Mouse (Mus musculus) stomach, postnatal 0 days (tissue): Measurements from ENCODE around the gene Ergic1. TPM values are rescaled to one million over a fixed set of nuclear protein-coding genes. Genes with fewer than 3 reads are reported as not detected.

ENCODE experiments used
- ATAC-seq: fragments of 200-750 bp; cut with Nextera tagmentation; 2 replicates; pipeline ENCODE4 v1.8.0; 2017; ENCODE audit not compliant: low FRiP score, low TSS enrichment
- DNase-seq: peaks from one replicate; pipeline ENCODE4 v3.0.0-alpha.2; 2016; ENCODE audit warnings: low spot score
- H3K27ac ChIP-seq: fragments of 300-500 bp; sonication (generic); replicated peaks from 2 replicates; pipeline ENCODE4 v1.5.1; 2014; ENCODE audit warnings: mild to moderate bottlenecking, control low read depth
- H3K27me3 ChIP-seq: fragments of 300-500 bp; sonication (generic); 2 replicates; pipeline ENCODE4 v1.6.1; 2014; ENCODE audit warnings: low read length; ENCODE audit not compliant: control insufficient read depth, insufficient read depth
- H3K36me3 ChIP-seq: fragments of 300-500 bp; sonication (generic); 2 replicates; pipeline ENCODE4 v1.6.1; 2014; ENCODE audit warnings: low read length, mixed read lengths; ENCODE audit not compliant: control insufficient read depth, insufficient read depth
- H3K4me1 ChIP-seq: fragments of 300-500 bp; sonication (generic); replicated peaks from 2 replicates; pipeline ENCODE4 v1.6.1; 2014; ENCODE audit warnings: antibody characterized with exemption; ENCODE audit not compliant: control insufficient read depth, insufficient read depth
- H3K4me2 ChIP-seq: fragments of 300-500 bp; sonication (generic); replicated peaks from 2 replicates; pipeline ENCODE4 v1.6.1; 2014; ENCODE audit warnings: low read depth, mild to moderate bottlenecking, control low read depth, moderate library complexity
- H3K4me3 ChIP-seq: fragments of 300-500 bp; sonication (generic); 2 replicates; pipeline ENCODE4 v1.5.1; 2014; ENCODE audit warnings: low read depth, low read length, control low read depth
- H3K9ac ChIP-seq: fragments of 300-500 bp; sonication (generic); 2 replicates; pipeline ENCODE4 v1.6.1; 2014; ENCODE audit warnings: mild to moderate bottlenecking, low read length, control low read depth, mixed read lengths
- H3K9me3 ChIP-seq: fragments of 300-500 bp; sonication (generic); 2 replicates; pipeline ENCODE4 v1.6.1; 2016; ENCODE audit warnings: low read length; ENCODE audit not compliant: control insufficient read depth
- CTCF ChIP-seq: IDR thresholded peaks from 2 replicates; pipeline ENCODE4 v1.5.1; 2016; ENCODE audit warnings: antibody characterized with exemption, low read depth, mild to moderate bottlenecking, moderate library complexity
- EP300 ChIP-seq: optimal IDR thresholded peaks from 2 replicates; pipeline ENCODE3; 2016; ENCODE audit warnings: antibody characterized with exemption
- WGBS: fragments of 180-500 bp; shearing (Covaris S2); extraction: QIAGEN DNeasy Blood & Tissue Kit; methylation state at CpG from one replicate; pipeline ENCODE4 v1.1.7; 2014; 5-methylcytosine and 5-hydroxymethylcytosine counted together
- polyA plus RNA-seq: library from polyadenylated mRNA; unstranded; fragments of >200 nt; fragmentation: Nextera tagmentation; extraction: Ambion mirVana; gene quantifications from 2 replicates; pipeline ENCODE4 v1.2.1, GENCODE M21; 2015

Ergic1 gene
- polyA plus RNA-seq, 1 experiment from 2014 or later: 64.2 TPM

DNA sequence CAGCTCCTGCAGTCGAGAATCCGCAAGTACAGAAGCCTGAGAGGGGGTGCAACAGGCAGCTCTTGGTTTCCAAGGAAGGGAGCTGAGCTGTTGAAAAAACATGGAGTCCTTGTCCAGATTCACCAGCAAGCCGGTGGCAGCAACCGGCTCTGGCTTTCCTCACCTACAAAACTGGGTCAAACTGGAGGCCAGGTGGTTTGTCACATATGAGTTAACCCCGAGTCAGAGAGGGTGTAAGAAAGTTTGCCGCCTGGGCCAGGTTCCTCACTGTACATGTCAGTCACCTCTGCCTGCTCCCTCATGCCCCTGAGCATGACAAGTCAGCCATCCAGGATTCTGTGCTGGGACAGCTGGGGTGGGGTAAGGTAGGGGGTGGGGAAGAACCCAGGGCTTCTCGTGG, 16.9 kb downstream of the Ergic1 start:
- H3K27me3 ChIP-seq: no peaks in the 10 kb centered on the region
- 67% methylated on average over 7 of the region's 7 CpGs for WGBS
- H3K4me3 ChIP-seq: no peak overlapping the region
- H3K27ac ChIP-seq: no peak overlapping the region; the same call in 1 of the 2 replicates
- DNase-seq (no peak), ATAC-seq (no peak)
- no peaks in the 10 kb centered on the region; the same call in 1 of the 2 replicates for H3K36me3 ChIP-seq
- TF ChIP-seq CTCF (no peak), EP300 (no peak)
- H3K9ac ChIP-seq: no peak overlapping the region
- H3K4me2 ChIP-seq: no peak overlapping the region
- 0 out of 2 replicates have a peak, but pooled peaks cover 4% of the 10 kb centered on the region for H3K4me1 ChIP-seq
- H3K9me3 ChIP-seq: no peaks in the 10 kb centered on the region

- Histone ChIP-seq H3K27ac (no peak overlapping the region; the same call in 1 of the 2 replicates), H3K9me3 (no peaks in the 10 kb centered on the region), H3K4me3 (no peak overlapping the region), H3K27me3 (no peaks in the 10 kb centered on the region), H3K4me1 (0 out of 2 replicates have a peak, but pooled peaks cover 4% of the 10 kb centered on the region), H3K36me3 (no peaks in the 10 kb centered on the region; the same call in 1 of the 2 replicates), H3K4me2 (no peak overlapping the region), H3K9ac (no peak overlapping the region)
- ATAC-seq (no peak), DNase-seq (no peak)
- WGBS: 94% methylated on average over 11 of the region's 11 CpGs
- TF ChIP-seq EP300 (no peak), CTCF (no peak)
Measured at GRCm38 (mm10) chr17:26578771-26579170, 17.5 kb downstream of the Ergic1 start.

GRCm38 (mm10) chr17:26579396-26579795, 18.1 kb downstream of the Ergic1 start:
- Histone ChIP-seq H3K27ac (no peak overlapping the region), H3K4me2 (no peak overlapping the region), H3K4me3 (no peak overlapping the region), H3K9me3 (no peaks in the 10 kb centered on the region), H3K27me3 (no peaks in the 10 kb centered on the region), H3K9ac (no peak overlapping the region), H3K36me3 (no peaks in the 10 kb centered on the region; the same call in 1 of the 2 replicates), H3K4me1 (0 out of 2 replicates have a peak, but pooled peaks cover 7% of the 10 kb centered on the region)
- TF ChIP-seq CTCF (no peak), EP300 (no peak)
- WGBS: 80% methylated on average over 6 of the region's 6 CpGs
- DNase-seq (no peak), ATAC-seq (no peak)

DNA sequence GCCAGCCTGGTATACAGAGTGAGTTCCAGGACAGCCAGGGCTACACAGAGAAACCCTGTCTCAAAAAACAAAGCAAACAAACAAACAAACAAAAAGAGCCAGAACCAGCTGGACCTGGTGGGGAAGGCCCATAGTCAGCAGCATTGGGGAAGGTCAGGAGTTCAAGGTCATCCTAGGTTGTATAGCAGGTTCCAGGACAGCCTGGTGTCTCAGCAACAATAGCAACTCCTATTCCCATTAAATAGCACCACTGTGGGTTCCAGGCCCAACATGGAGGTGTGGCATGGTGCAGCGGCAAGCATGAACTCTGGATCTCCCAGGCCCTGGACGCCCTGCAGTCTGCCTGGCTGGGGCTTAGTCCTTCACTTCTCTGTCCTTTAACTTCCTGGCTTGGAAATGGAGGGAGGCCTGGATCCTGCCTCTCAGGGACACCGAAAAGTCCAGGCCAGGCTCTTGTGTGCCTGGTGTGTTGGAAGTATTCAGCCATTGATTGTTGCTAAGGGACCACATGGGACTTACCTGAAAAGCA, 19.6 kb downstream of the Ergic1 start:
- no peak overlapping the region for H3K27ac ChIP-seq
- H3K27me3 ChIP-seq: no peaks in the 10 kb centered on the region
- no peak for ATAC-seq
- no peak overlapping the region for H3K4me3 ChIP-seq
- no peak for DNase-seq
- no peaks in the 10 kb centered on the region for H3K9me3 ChIP-seq
- no peak for TF ChIP-seq EP300
- TF ChIP-seq CTCF: no peak
- H3K4me1 ChIP-seq: peaks cover 12% of the 10 kb centered on the region; the same call in 1 of the 2 replicates
- no peak overlapping the region for H3K9ac ChIP-seq
- 96% methylated on average over 3 of the region's 3 CpGs for WGBS
- H3K36me3 ChIP-seq: no peaks in the 10 kb centered on the region
- H3K4me2 ChIP-seq: no peak overlapping the region

GRCm38 (mm10) chr17:26582297-26582696, 21.0 kb downstream of the Ergic1 start:
- Histone ChIP-seq H3K4me3 (no peak overlapping the region), H3K4me2 (no peak overlapping the region), H3K9ac (0 out of 2 replicates have a peak overlapping the region, but pooled peaks have one; percentile 8), H3K36me3 (no peaks in the 10 kb centered on the region), H3K27me3 (no peaks in the 10 kb centered on the region), H3K4me1 (peaks cover 8% of the 10 kb centered on the region; the same call in 1 of the 2 replicates), H3K27ac (0 out of 2 replicates have a peak overlapping the region, but pooled peaks have one; percentile 40), H3K9me3 (no peaks in the 10 kb centered on the region)
- no peak for TF ChIP-seq CTCF
- TF ChIP-seq EP300: no peak
- 61% methylated on average over 5 of the region's 5 CpGs for WGBS
- ATAC-seq (no peak), DNase-seq (no peak)

GRCm38 (mm10) chr17:26583056-26583455, 21.8 kb downstream of the Ergic1 start:
- no peak overlapping the region for H3K4me2 ChIP-seq
- no peak for ATAC-seq
- H3K27ac ChIP-seq: peak overlapping the region; percentile 81

More at GRCm38 (mm10) chr17:26583056-26583455, 21.8 kb downstream of the Ergic1 start:
- no peak overlapping the region for H3K9ac ChIP-seq
- WGBS: 81% methylated on average over 9 of the region's 9 CpGs
- H3K9me3 ChIP-seq: no peaks in the 10 kb centered on the region
- no peak for DNase-seq
- H3K36me3 ChIP-seq: no peaks in the 10 kb centered on the region
- TF ChIP-seq CTCF (no peak), EP300 (no peak)
- H3K4me3 ChIP-seq: no peak overlapping the region
- peaks cover 8% of the 10 kb centered on the region; the same call in 1 of the 2 replicates for H3K4me1 ChIP-seq
- no peaks in the 10 kb centered on the region for H3K27me3 ChIP-seq
